Mouse (Mus musculus): ENCODE data around the gene Fam53b. TPM values are rescaled to one million over a fixed set of nuclear protein-coding genes. Genes with fewer than 3 reads are reported as not detected.

Fam53b gene
- polyA plus RNA-seq, 1 experiment from 2014 or later, result 13.5 TPM

DNA sequence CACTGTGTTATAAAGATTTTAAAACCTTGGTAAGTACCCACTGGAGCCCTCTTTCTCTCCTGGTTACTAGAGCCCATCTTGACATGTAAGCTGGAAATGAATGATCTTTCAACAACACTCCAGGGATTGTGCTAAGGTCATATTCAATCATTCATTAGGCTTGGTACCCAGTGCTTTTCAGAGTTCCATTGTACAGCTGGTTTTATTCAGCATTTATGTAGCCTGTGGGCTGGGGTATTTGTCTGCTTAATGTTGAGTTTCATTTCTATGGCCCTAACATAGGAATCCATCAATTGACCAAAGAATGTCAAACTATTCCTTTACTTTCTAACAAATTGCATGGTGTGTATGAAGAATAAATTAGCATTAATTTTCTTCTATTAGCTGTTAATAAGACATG, 10.1 kb upstream of the Fam53b start:
- H3K9me3 ChIP-seq (ENCODE audit: control insufficient read depth), result no peaks in the 10 kb centered on the region
- peaks cover 13% of the 10 kb centered on the region for H3K36me3 ChIP-seq (ENCODE audit: control insufficient read depth, insufficient read depth)
- H3K4me2 ChIP-seq (replicated peaks; ENCODE audit: low read depth), result no peak overlapping the region
- no peak for ATAC-seq
- H3K9ac ChIP-seq (ENCODE audit: low read depth, low read length), result no peak overlapping the region
- no peak for TF ChIP-seq CTCF (IDR thresholded peaks at IDR 0.05; ENCODE audit: low read depth)
- H3K27me3 ChIP-seq (replicated peaks; ENCODE audit: control insufficient read depth, insufficient read depth, low read length), result no peaks in the 10 kb centered on the region
- no peak overlapping the region for H3K27ac ChIP-seq (ENCODE audit: low read depth, low read length)
- no peaks in the 10 kb centered on the region for H3K4me1 ChIP-seq (replicated peaks; ENCODE audit: control insufficient read depth, insufficient read depth, low read length)
- H3K4me3 ChIP-seq (ENCODE audit: low read depth, low read length), result no peak overlapping the region

DNA sequence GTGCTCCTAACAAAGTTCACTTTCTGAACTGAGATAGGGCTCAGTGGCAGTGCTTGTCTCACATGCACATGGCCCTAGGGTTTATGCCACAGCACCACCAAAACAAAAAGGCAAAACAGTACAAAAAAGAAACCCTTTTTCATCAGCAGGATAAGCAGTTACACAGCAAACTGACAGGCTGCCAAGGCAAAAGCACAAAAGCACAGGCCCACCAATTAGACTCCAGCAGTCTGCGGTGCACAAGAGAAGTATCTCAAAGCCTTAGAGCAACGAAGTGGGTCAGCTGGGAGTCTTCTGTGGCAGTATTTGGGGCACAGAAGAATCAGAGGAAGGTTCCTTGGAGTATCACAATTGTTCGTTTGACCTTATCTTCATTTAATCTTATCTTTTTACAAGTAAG, 7.0 kb upstream of the Fam53b start:
- Histone ChIP-seq H3K4me2 (replicated peaks; ENCODE audit: low read depth) (no peak overlapping the region), H3K4me3 (ENCODE audit: low read depth, low read length) (no peak overlapping the region), H3K27me3 (replicated peaks; ENCODE audit: control insufficient read depth, insufficient read depth, low read length) (no peaks in the 10 kb centered on the region), H3K36me3 (ENCODE audit: control insufficient read depth, insufficient read depth) (peaks cover 4% of the 10 kb centered on the region; the same call in 1 of the 2 replicates), H3K9me3 (ENCODE audit: control insufficient read depth) (no peaks in the 10 kb centered on the region), H3K9ac (ENCODE audit: low read depth, low read length) (no peak overlapping the region), H3K27ac (ENCODE audit: low read depth, low read length) (no peak overlapping the region), H3K4me1 (replicated peaks; ENCODE audit: control insufficient read depth, insufficient read depth, low read length) (no peaks in the 10 kb centered on the region)
- TF ChIP-seq CTCF (IDR thresholded peaks at IDR 0.05; ENCODE audit: low read depth), result no peak
- WGBS, result 73% methylated on average over 3 of the region's 3 CpGs
- no peak for ATAC-seq

DNA sequence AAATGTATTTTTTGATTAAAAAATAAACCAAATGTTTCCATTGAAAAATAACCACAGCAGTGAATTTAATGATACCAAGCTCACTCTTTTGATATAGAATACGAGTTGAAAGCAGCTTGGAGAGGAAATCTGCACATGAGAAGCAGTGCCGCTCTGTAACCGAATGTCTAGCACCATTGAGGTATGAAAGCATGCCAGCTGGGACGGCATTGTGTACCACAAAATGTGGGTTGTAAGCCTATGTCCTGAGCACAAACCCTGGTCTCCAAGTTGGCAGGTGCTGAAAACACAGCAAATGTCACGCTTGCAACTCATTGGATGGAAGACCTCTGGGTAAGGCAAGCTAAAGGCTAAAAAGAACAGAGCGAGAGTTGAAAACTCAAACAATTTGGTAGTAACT, 3.4 kb upstream of the Fam53b start:
- no peaks in the 10 kb centered on the region for H3K36me3 ChIP-seq (ENCODE audit: control insufficient read depth, insufficient read depth)
- no peak overlapping the region for H3K4me3 ChIP-seq (ENCODE audit: low read depth, low read length)
- no peak overlapping the region for H3K27ac ChIP-seq (ENCODE audit: low read depth, low read length)
- no peak for TF ChIP-seq CTCF (IDR thresholded peaks at IDR 0.05; ENCODE audit: low read depth)
- no peaks in the 10 kb centered on the region for H3K27me3 ChIP-seq (replicated peaks; ENCODE audit: control insufficient read depth, insufficient read depth, low read length)
- no peak for ATAC-seq
- H3K9me3 ChIP-seq (ENCODE audit: control insufficient read depth), result no peaks in the 10 kb centered on the region
- no peak overlapping the region for H3K9ac ChIP-seq (ENCODE audit: low read depth, low read length)
- WGBS, result 96% methylated on average over 6 of the region's 6 CpGs
- H3K4me1 ChIP-seq (replicated peaks; ENCODE audit: control insufficient read depth, insufficient read depth, low read length), result no peaks in the 10 kb centered on the region
- H3K4me2 ChIP-seq (replicated peaks; ENCODE audit: low read depth), result no peak overlapping the region

DNA sequence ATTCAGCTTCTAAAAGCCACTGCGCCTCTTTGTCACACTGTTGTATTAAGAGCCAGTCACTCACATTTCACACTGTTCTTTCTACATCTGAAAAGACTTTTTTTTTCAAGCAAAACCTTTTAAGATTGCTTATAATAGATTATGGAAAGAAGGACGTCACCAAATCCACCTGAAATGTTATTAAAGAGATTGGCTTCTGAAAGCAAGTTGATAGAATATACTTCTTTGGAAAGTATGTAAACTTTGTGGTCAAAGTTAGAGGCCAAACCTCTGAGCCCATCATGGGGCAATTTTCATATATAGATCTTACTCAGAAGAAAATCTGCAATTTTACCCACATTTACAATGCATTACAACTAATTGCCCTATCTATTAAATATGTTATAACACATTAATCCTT, 2.8 kb upstream of the Fam53b start:
- H3K27ac ChIP-seq (ENCODE audit: low read depth, low read length), result no peak overlapping the region
- TF ChIP-seq CTCF (IDR thresholded peaks at IDR 0.05; ENCODE audit: low read depth), result no peak

DNA sequence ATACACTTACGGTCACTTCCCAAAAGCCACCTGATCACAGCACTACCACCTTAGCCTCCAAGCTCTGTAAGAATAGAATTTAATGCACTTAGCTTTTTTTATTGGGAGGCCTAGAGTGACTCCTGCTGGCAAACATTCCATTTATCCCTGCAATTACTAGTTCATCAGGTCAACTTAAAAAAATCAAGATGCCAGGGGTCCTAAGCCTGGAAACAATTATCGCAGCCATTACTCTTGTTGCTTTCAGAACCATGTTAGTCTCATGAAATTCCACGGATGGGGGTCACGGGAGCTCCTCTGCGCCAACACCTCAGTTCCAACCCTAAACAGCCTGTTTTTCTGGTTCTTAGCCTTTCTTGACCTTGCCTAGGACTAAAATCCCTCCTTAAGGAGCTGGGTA, 1.4 kb upstream of the Fam53b start:
- no peaks in the 10 kb centered on the region for H3K9me3 ChIP-seq (ENCODE audit: control insufficient read depth)
- H3K4me2 ChIP-seq (replicated peaks; ENCODE audit: low read depth), result no peak overlapping the region
- no peak overlapping the region for H3K27ac ChIP-seq (ENCODE audit: low read depth, low read length)
- 75% methylated on average over 5 of the region's 5 CpGs for WGBS
- peak; percentile 49 for TF ChIP-seq CTCF (IDR thresholded peaks at IDR 0.05; ENCODE audit: low read depth)
- no peaks in the 10 kb centered on the region for H3K36me3 ChIP-seq (ENCODE audit: control insufficient read depth, insufficient read depth)
- no peaks in the 10 kb centered on the region for H3K27me3 ChIP-seq (replicated peaks; ENCODE audit: control insufficient read depth, insufficient read depth, low read length)
- H3K4me1 ChIP-seq (replicated peaks; ENCODE audit: control insufficient read depth, insufficient read depth, low read length), result peaks cover 8% of the 10 kb centered on the region; the same call in 1 of the 2 replicates
- no peak overlapping the region for H3K4me3 ChIP-seq (ENCODE audit: low read depth, low read length)
- H3K9ac ChIP-seq (ENCODE audit: low read depth, low read length), result no peak overlapping the region
- ATAC-seq, result no peak

More for the DNA sequence above, 2.8 kb upstream of the Fam53b start:
- Histone ChIP-seq H3K9me3 (ENCODE audit: control insufficient read depth) (no peaks in the 10 kb centered on the region), H3K4me2 (replicated peaks; ENCODE audit: low read depth) (no peak overlapping the region), H3K4me3 (ENCODE audit: low read depth, low read length) (no peak overlapping the region), H3K36me3 (ENCODE audit: control insufficient read depth, insufficient read depth) (no peaks in the 10 kb centered on the region), H3K27me3 (replicated peaks; ENCODE audit: control insufficient read depth, insufficient read depth, low read length) (no peaks in the 10 kb centered on the region), H3K4me1 (replicated peaks; ENCODE audit: control insufficient read depth, insufficient read depth, low read length) (0 out of 2 replicates have a peak, but pooled peaks cover 3% of the 10 kb centered on the region), H3K9ac (ENCODE audit: low read depth, low read length) (no peak overlapping the region)
- WGBS, result 80% methylated on average over 2 of the region's 2 CpGs
- ATAC-seq, result no peak

DNA sequence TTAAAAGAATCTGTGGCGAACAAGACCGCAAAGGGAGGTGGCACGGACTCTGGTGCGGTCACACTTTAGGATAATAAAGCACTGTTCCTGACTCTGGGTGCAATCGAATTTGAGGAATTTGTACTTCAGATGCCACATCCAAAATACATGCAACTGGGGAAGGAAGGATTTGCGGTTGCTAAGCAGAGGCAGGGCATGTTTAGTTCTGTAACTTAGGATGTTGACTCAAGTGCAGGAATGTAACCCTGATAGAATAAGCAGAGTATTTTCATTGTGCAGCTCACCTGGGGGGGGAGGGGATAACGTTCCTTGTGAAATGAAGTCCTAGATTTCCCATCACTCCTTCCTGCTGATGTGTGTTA, 384 bp upstream of the Fam53b start:
- H3K4me3 ChIP-seq (ENCODE audit: low read depth, low read length), result peak overlapping the region; percentile 72
- peak overlapping the region; percentile 86 for H3K9ac ChIP-seq (ENCODE audit: low read depth, low read length)
- H3K4me2 ChIP-seq (replicated peaks; ENCODE audit: low read depth), result peak overlapping the region; percentile 92
- H3K4me1 ChIP-seq (replicated peaks; ENCODE audit: control insufficient read depth, insufficient read depth, low read length), result peaks cover 8% of the 10 kb centered on the region; the same call in 1 of the 2 replicates
- no peak for TF ChIP-seq CTCF (IDR thresholded peaks at IDR 0.05; ENCODE audit: low read depth)
- peak overlapping the region; percentile 90 for H3K27ac ChIP-seq (ENCODE audit: low read depth, low read length)
- no peak for ATAC-seq
- no peaks in the 10 kb centered on the region for H3K27me3 ChIP-seq (replicated peaks; ENCODE audit: control insufficient read depth, insufficient read depth, low read length)
- H3K36me3 ChIP-seq (ENCODE audit: control insufficient read depth, insufficient read depth), result no peaks in the 10 kb centered on the region
- no peaks in the 10 kb centered on the region for H3K9me3 ChIP-seq (ENCODE audit: control insufficient read depth)
- WGBS, result 5% methylated on average over 7 of the region's 7 CpGs

Measured in intestine, postnatal 0 days (tissue).